Comparison of ENCODE assay signal across 10 mouse cellular contexts in genomic region chr13:32764448-32764847, GRCm38 (mm10). TPM values are rescaled to one million over a fixed set of nuclear protein-coding genes. Genes with fewer than 3 reads are reported as not detected.
DNase-seq lines count a peak whose midpoint lies in the region; ATAC-seq and TF ChIP-seq lines count a peak whose summit lies in the region.
"Had no signal": no experiment of that assay in that cellular context is flagged by ENCODE, and none has a peak within 500 bp of the region (broad histone marks: within the 10 kb centered on the region; RNA-seq: fewer than 3 reads in every experiment).

No protein-coding gene starts in this region.

- H3K4me1 ChIP-seq in liver, postnatal 0 days (ENCODE audit: insufficient read depth) = no peaks in the 10 kb centered on the region
- H3K4me1 ChIP-seq in liver, embryonic 11.5 days (replicated peaks; ENCODE audit: control insufficient read depth, insufficient read depth, low read length) = no peaks in the 10 kb centered on the region
- no peaks in the 10 kb centered on the region for H3K4me1 ChIP-seq in kidney, embryonic 16.5 days (ENCODE audit: insufficient read depth, low read length)

- no peaks in the 10 kb centered on the region for H3K36me3 ChIP-seq in liver, postnatal 0 days (replicated peaks; ENCODE audit: insufficient read depth, low read length)
- H3K36me3 ChIP-seq in liver, embryonic 11.5 days (ENCODE audit: control insufficient read depth, insufficient read depth, low read length) = no peaks in the 10 kb centered on the region
- no peaks in the 10 kb centered on the region for H3K36me3 ChIP-seq in kidney, embryonic 16.5 days (ENCODE audit: insufficient read depth, low read length)
- H3K36me3 ChIP-seq: limb, embryonic 13.5 days had no signal

- no peak for TF ChIP-seq EP300 in liver, postnatal 0 days (IDR thresholded peaks at IDR 0.05; ENCODE audit: low read depth)

- ATAC-seq in liver, postnatal 0 days = peak; percentile 68
- ATAC-seq in liver, embryonic 11.5 days (replicated peaks; ENCODE audit: low FRiP score) = no peak
- no peak for ATAC-seq in kidney, embryonic 16.5 days (ENCODE audit: low FRiP score, low TSS enrichment)

- peak; percentile 20 for DNase-seq in liver, postnatal 0 days
- DNase-seq in liver, embryonic 11.5 days (ENCODE audit: low spot score) = no peak
- peak; percentile 38 for DNase-seq in ZHBTc4 (ENCODE audit: low read depth, low spot score)
- peak; percentile 82 to 86 for DNase-seq in heart, adult 9 months (ENCODE audit: low spot score in 2 of 2)
- DNase-seq in lung, postnatal 10 days = peak; percentile 16
- no peak for DNase-seq in embryo, embryonic 10.5 days (ENCODE audit: low spot score)
- DNase-seq in urinary bladder, adult 18-20 months (ENCODE audit: low spot score in 2 of 2) = no peak

- WGBS in liver, postnatal 0 days (ENCODE audit: insufficient replicate concordance) = 36% methylated on average over 7 of the region's 7 CpGs
- WGBS in liver, embryonic 11.5 days = 46% methylated on average over 7 of the region's 7 CpGs
- 48% methylated on average over 7 of the region's 7 CpGs for WGBS in kidney, embryonic 16.5 days

- no peak overlapping the region for H3K9ac ChIP-seq in liver, postnatal 0 days (replicated peaks)
- no peak overlapping the region for H3K9ac ChIP-seq in liver, embryonic 11.5 days (ENCODE audit: low read depth, low read length)
- H3K9ac ChIP-seq in kidney, embryonic 16.5 days (replicated peaks; ENCODE audit: low read length) = no peak overlapping the region
- H3K9ac ChIP-seq: limb, embryonic 13.5 days had no signal

- H3K27me3 ChIP-seq in liver, postnatal 0 days (ENCODE audit: insufficient read depth, low read length) = no peaks in the 10 kb centered on the region
- H3K27me3 ChIP-seq in liver, embryonic 11.5 days (replicated peaks; ENCODE audit: control insufficient read depth, insufficient read depth, low read length) = no peaks in the 10 kb centered on the region
- no peaks in the 10 kb centered on the region for H3K27me3 ChIP-seq in kidney, embryonic 16.5 days (ENCODE audit: insufficient read depth, low read length)

- H3K4me2 ChIP-seq in liver, postnatal 0 days (ENCODE audit: low read depth, low read length) = no peak overlapping the region
- no peak overlapping the region for H3K4me2 ChIP-seq in liver, embryonic 11.5 days
- no peak overlapping the region for H3K4me2 ChIP-seq in kidney, embryonic 16.5 days (replicated peaks; ENCODE audit: low read depth, low read length)
- H3K4me2 ChIP-seq: limb, embryonic 13.5 days had no signal

- no peak overlapping the region for H3K4me3 ChIP-seq in liver, postnatal 0 days (ENCODE audit: low read depth, low read length)
- no peak overlapping the region for H3K4me3 ChIP-seq in liver, embryonic 11.5 days (ENCODE audit: low read depth, low read length)
- no peak overlapping the region for H3K4me3 ChIP-seq in kidney, embryonic 16.5 days (ENCODE audit: low read length)
- H3K4me3 ChIP-seq: limb, embryonic 13.5 days had no signal

- H3K9me3 ChIP-seq in liver, postnatal 0 days (ENCODE audit: low read length) = no peaks in the 10 kb centered on the region
- H3K9me3 ChIP-seq in liver, embryonic 11.5 days (ENCODE audit: control insufficient read depth, low read length) = no peaks in the 10 kb centered on the region
- H3K9me3 ChIP-seq in kidney, embryonic 16.5 days (ENCODE audit: low read length) = no peaks in the 10 kb centered on the region
- H3K9me3 ChIP-seq: limb, embryonic 13.5 days had no signal

- no peak overlapping the region for H3K27ac ChIP-seq in liver, postnatal 0 days (ENCODE audit: low read depth)
- H3K27ac ChIP-seq in liver, embryonic 11.5 days (ENCODE audit: low read depth, low read length) = no peak overlapping the region
- H3K27ac ChIP-seq in kidney, embryonic 16.5 days (ENCODE audit: low read length) = no peak overlapping the region
- H3K27ac ChIP-seq: limb, embryonic 13.5 days had no signal

- TF ChIP-seq CTCF in liver, postnatal 0 days (IDR thresholded peaks at IDR 0.05; ENCODE audit: low read depth) = no peak

RNA-seq across cellular contexts. Expression of gene Mylk4, which starts 19.3 kb away (rescaled TPM):
- 0.06 TPM in 1 of 2 replicates, not detected in the other for polyA plus RNA-seq in liver, postnatal 0 days (2015; fragmentation: Nextera tagmentation; extraction: Ambion mirVana)
- 0.10 and 0.12 TPM in 2 replicates for polyA plus RNA-seq in liver, embryonic 11.5 days (2014; fragmentation: Nextera tagmentation; extraction: Ambion mirVana)
- 0.21 and 0.34 TPM in 2 replicates for polyA plus RNA-seq in kidney, embryonic 16.5 days (2015; fragmentation: Nextera tagmentation; extraction: Ambion mirVana)
- polyA plus RNA-seq: intestine, embryonic 14.5 days had no signal

RNA-seq across cellular contexts. Expression of gene Wrnip1, which starts 37.4 kb away (rescaled TPM):
- 7.9 and 12.2 TPM in 2 replicates for polyA plus RNA-seq in liver, postnatal 0 days (2015; fragmentation: Nextera tagmentation; extraction: Ambion mirVana)
- polyA plus RNA-seq in liver, embryonic 11.5 days (2014; fragmentation: Nextera tagmentation; extraction: Ambion mirVana) = 19.9 and 23.1 TPM in 2 replicates
- 19.7 and 21.1 TPM in 2 replicates for polyA plus RNA-seq in kidney, embryonic 16.5 days (2015; fragmentation: Nextera tagmentation; extraction: Ambion mirVana)

RNA-seq across cellular contexts. Expression of gene D930007J09Rik, which starts 38.2 kb away (rescaled TPM):
- polyA plus RNA-seq in liver, postnatal 0 days (2015; fragmentation: Nextera tagmentation; extraction: Ambion mirVana) = not detected in 2 replicates
- not detected in 2 replicates for polyA plus RNA-seq in liver, embryonic 11.5 days (2014; fragmentation: Nextera tagmentation; extraction: Ambion mirVana)
- not detected in 2 replicates for polyA plus RNA-seq in kidney, embryonic 16.5 days (2015; fragmentation: Nextera tagmentation; extraction: Ambion mirVana)
- polyA plus RNA-seq: intestine, embryonic 14.5 days; limb, embryonic 13.5 days had no signal

Comparison
In these comparisons a context has a peak if more than half of its experiments do, and no peak if none do; other contexts are left out.
1. DNase-seq: peak in liver, postnatal 0 days (single experiment), ZHBTc4 (single experiment), heart, adult 9 months (2 of 2) and lung, postnatal 10 days (single experiment); none in liver, embryonic 11.5 days (single experiment), embryo, embryonic 10.5 days (single experiment) and urinary bladder, adult 18-20 months (0 of 2).